Mouse (Mus musculus): ENCODE data around the gene Pacsin1. TPM values are rescaled to one million over a fixed set of nuclear protein-coding genes. Genes with fewer than 3 reads are reported as not detected.
"Not testable (repeated sequence)": the region's sequence is repeated elsewhere in the genome, so short reads cannot be mapped to it uniquely, and the experiment has no call there.

Gene Pacsin1
- polyA plus RNA-seq, 1 experiment from 2014 or later: 1.4 TPM

DNA sequence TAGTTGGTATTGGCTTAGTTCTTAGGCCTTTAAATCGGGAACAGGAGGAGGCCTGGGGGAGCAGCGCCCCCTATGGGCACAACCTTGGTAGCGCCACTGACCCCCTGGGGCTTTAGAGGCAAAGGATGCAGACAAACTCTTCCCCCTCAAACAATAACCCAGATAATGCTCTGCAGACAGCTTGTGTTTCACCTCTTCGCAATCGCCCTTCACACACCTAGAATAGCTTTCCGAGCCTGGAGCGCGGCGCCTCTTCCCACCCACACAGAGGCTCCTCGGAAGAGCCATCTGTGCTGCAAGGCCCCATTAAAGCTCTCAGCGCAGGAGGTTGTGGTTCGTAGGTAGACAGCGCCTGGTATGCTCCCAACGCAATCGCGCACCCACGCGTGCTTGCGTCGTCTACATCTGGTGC lies 16.4 kb upstream of the Pacsin1 start:
- DNase-seq (ENCODE audit: low spot score) (peak; percentile 39), ATAC-seq (ENCODE audit: low FRiP score, low TSS enrichment) (no peak)
- WGBS: 82% methylated on average over 20 of the region's 20 CpGs
- H3K4me1 ChIP-seq (replicated peaks; ENCODE audit: control insufficient read depth, insufficient read depth): no peaks in the 10 kb centered on the region
- H3K4me3 ChIP-seq (ENCODE audit: low read depth, low read length): no peak overlapping the region
- no peaks in the 10 kb centered on the region for H3K9me3 ChIP-seq (ENCODE audit: control insufficient read depth, low read length)
- no peaks in the 10 kb centered on the region for H3K27me3 ChIP-seq (ENCODE audit: control insufficient read depth, insufficient read depth, low read length)
- H3K4me2 ChIP-seq (replicated peaks; ENCODE audit: low read depth): no peak overlapping the region
- TF ChIP-seq CTCF (IDR thresholded peaks at IDR 0.05; ENCODE audit: low read depth) (peak; percentile 57), EP300 (optimal IDR thresholded peaks at IDR 0.05) (no peak)
- H3K36me3 ChIP-seq (ENCODE audit: control insufficient read depth, insufficient read depth, low read length): no peaks in the 10 kb centered on the region
- H3K9ac ChIP-seq (ENCODE audit: low read length): no peak overlapping the region
- no peak overlapping the region for H3K27ac ChIP-seq (replicated peaks)

DNA sequence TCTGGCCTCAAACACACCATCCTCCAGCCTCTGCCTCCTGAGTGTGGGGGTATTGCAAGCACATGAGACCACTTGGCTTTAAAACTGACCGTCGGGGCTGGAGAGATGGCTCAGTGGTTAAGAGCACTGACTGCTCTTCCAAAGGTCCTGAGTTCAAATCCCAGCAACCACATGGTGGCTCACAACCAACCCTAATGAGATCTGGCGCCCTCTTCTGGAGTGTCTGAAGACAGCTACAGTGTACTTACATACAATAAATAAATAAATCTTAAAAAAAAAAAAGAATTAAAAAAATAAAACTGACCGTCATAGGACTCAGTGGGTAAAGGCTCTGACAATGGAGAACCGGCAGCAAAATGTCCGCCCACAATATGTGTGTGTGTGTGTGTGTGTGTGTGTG lies 15.5 kb upstream of the Pacsin1 start:
- not testable (repeated sequence) for H3K36me3 ChIP-seq (ENCODE audit: control insufficient read depth, insufficient read depth, low read length); H3K9me3 ChIP-seq (ENCODE audit: control insufficient read depth, low read length); H3K27ac ChIP-seq (replicated peaks); H3K4me1 ChIP-seq (replicated peaks; ENCODE audit: control insufficient read depth, insufficient read depth); H3K4me2 ChIP-seq (replicated peaks; ENCODE audit: low read depth); DNase-seq (ENCODE audit: low spot score); ATAC-seq (ENCODE audit: low FRiP score, low TSS enrichment); H3K27me3 ChIP-seq (ENCODE audit: control insufficient read depth, insufficient read depth, low read length); H3K4me3 ChIP-seq (ENCODE audit: low read depth, low read length); H3K9ac ChIP-seq (ENCODE audit: low read length)
- WGBS: 91% methylated on average over 6 of the region's 6 CpGs
- peak; percentile 23; the same call in 1 of the 2 replicates for TF ChIP-seq CTCF (IDR thresholded peaks at IDR 0.05; ENCODE audit: low read depth)

DNA sequence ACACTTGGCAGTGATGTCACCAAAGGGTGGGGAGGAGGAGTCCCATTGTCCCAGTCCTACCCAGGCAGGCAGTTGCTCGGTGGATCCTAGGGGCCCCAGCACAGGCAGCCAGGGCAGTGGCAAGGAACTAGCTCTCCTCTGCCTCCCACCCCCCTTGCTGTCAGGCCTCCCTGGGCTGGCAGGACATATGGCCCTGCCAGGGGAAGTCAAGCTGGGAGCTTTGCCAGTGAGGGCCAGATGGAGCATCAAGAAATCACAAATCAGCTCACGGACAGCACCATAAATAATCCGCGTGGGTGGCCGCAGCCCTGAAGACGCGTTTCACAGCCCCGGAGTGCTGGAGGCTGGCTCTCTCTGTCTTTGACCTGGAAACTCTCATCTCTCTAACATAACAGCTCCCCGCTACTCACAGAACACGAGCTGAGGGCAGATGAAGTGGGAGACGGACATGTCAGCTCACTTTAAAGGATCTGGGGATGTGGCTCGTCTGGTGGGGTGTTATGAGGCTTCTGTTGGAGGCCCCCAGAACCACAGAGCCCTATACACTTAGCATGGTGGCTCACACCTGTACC lies 12.7 kb upstream of the Pacsin1 start:
- no peak for DNase-seq (ENCODE audit: low spot score)
- no peak for TF ChIP-seq EP300 (optimal IDR thresholded peaks at IDR 0.05)
- no peak for TF ChIP-seq CTCF (IDR thresholded peaks at IDR 0.05; ENCODE audit: low read depth)

DNA sequence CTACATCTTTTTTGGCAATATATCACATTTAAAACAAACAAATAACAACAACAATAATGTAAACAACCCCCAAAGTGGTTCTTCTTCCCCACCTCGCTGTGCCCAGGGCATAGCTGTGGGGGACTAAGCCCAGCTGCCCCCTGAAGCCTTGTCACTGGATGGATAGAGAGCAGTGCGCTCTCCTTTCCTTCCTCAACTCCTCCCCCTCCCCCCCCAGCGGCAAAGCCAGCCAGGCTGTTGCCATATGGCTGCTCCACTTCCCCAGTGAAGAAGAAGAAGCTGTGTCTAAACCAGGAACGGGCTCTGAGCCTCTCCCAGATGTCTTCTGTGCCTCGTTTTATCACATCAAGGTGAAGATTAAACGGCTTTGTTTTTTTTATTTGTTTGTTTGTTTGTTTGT lies 12.2 kb upstream of the Pacsin1 start:
- no peaks in the 10 kb centered on the region for H3K4me1 ChIP-seq (replicated peaks; ENCODE audit: control insufficient read depth, insufficient read depth)
- no peaks in the 10 kb centered on the region; the same call in 1 of the 2 replicates for H3K27me3 ChIP-seq (ENCODE audit: control insufficient read depth, insufficient read depth, low read length)
- no peak overlapping the region for H3K27ac ChIP-seq (replicated peaks)
- no peaks in the 10 kb centered on the region for H3K9me3 ChIP-seq (ENCODE audit: control insufficient read depth, low read length)
- no peaks in the 10 kb centered on the region for H3K36me3 ChIP-seq (ENCODE audit: control insufficient read depth, insufficient read depth, low read length)
- DNase-seq (ENCODE audit: low spot score) (no peak), ATAC-seq (ENCODE audit: low FRiP score, low TSS enrichment) (no peak)
- WGBS: 32% methylated on average over 6 of the region's 6 CpGs
- no peak for TF ChIP-seq CTCF (IDR thresholded peaks at IDR 0.05; ENCODE audit: low read depth)
- no peak for TF ChIP-seq EP300 (optimal IDR thresholded peaks at IDR 0.05)
- no peak overlapping the region for H3K4me2 ChIP-seq (replicated peaks; ENCODE audit: low read depth)
- H3K4me3 ChIP-seq (ENCODE audit: low read depth, low read length): no peak overlapping the region
- no peak overlapping the region; the same call in 1 of the 2 replicates for H3K9ac ChIP-seq (ENCODE audit: low read length)

More for the DNA sequence above, 12.7 kb upstream of the Pacsin1 start:
- no peaks in the 10 kb centered on the region; the same call in 1 of the 2 replicates for H3K27me3 ChIP-seq (ENCODE audit: control insufficient read depth, insufficient read depth, low read length)
- no peaks in the 10 kb centered on the region for H3K4me1 ChIP-seq (replicated peaks; ENCODE audit: control insufficient read depth, insufficient read depth)
- peak; percentile 44; the same call in 1 of the 2 replicates for ATAC-seq (ENCODE audit: low FRiP score, low TSS enrichment)
- no peak overlapping the region; the same call in 1 of the 2 replicates for H3K9ac ChIP-seq (ENCODE audit: low read length)
- no peak overlapping the region for H3K4me3 ChIP-seq (ENCODE audit: low read depth, low read length)
- H3K9me3 ChIP-seq (ENCODE audit: control insufficient read depth, low read length): no peaks in the 10 kb centered on the region
- H3K36me3 ChIP-seq (ENCODE audit: control insufficient read depth, insufficient read depth, low read length): no peaks in the 10 kb centered on the region
- no peak overlapping the region for H3K4me2 ChIP-seq (replicated peaks; ENCODE audit: low read depth)
- no peak overlapping the region for H3K27ac ChIP-seq (replicated peaks)
- 15% methylated on average over 12 of the region's 12 CpGs for WGBS

DNA sequence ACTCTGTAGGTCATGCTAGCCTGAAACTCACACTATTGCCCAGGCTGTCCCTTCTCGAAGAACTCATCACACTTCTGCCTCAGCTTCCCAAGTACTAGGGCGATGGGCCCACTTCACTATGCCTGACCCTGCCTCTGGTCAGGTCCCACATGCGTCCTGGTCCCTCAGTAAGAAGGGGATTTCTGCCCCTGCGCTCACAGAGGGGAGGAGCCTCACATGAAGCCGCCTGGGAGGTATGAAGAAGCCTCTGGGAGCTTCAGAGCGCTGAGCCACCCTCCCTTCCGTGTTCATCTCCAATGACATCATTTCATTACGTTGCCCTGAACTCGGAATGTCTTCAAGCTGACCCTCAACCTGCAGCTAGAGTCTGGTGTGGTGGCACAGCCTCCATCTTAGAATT lies 11.6 kb upstream of the Pacsin1 start:
- TF ChIP-seq CTCF (IDR thresholded peaks at IDR 0.05; ENCODE audit: low read depth) (no peak), EP300 (optimal IDR thresholded peaks at IDR 0.05) (no peak)
- DNase-seq (ENCODE audit: low spot score) (no peak), ATAC-seq (ENCODE audit: low FRiP score, low TSS enrichment) (no peak)
- H3K4me3 ChIP-seq (ENCODE audit: low read depth, low read length): no peak overlapping the region
- no peaks in the 10 kb centered on the region for H3K36me3 ChIP-seq (ENCODE audit: control insufficient read depth, insufficient read depth, low read length)
- 82% methylated on average over 9 of the region's 9 CpGs for WGBS
- no peaks in the 10 kb centered on the region for H3K9me3 ChIP-seq (ENCODE audit: control insufficient read depth, low read length)
- no peak overlapping the region for H3K27ac ChIP-seq (replicated peaks)
- no peaks in the 10 kb centered on the region for H3K4me1 ChIP-seq (replicated peaks; ENCODE audit: control insufficient read depth, insufficient read depth)
- H3K4me2 ChIP-seq (replicated peaks; ENCODE audit: low read depth): no peak overlapping the region
- H3K9ac ChIP-seq (ENCODE audit: low read length): no peak overlapping the region
- H3K27me3 ChIP-seq (ENCODE audit: control insufficient read depth, insufficient read depth, low read length): no peaks in the 10 kb centered on the region; the same call in 1 of the 2 replicates

DNA sequence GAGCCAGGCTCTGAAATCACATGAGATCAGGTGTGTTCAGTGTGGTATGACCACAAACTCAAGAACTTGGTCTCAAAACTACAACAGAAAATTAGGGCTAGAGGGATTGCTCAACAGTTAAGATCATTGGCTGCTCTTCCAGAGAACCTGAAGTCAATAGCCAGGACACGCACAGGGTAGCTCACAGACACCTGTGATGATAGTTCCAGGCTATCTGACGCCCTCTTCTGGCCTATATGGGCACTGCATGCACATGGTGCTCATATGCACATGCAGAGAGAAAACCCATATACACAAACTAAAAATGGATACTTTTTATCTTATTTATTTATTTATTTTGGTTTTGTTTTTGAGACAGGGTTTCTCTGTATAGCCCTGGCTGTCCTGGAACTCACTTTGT lies 10.7 kb upstream of the Pacsin1 start:
- Histone ChIP-seq H3K27ac (replicated peaks) (no peak overlapping the region), H3K4me3 (ENCODE audit: low read depth, low read length) (no peak overlapping the region), H3K4me2 (replicated peaks; ENCODE audit: low read depth) (no peak overlapping the region), H3K9me3 (ENCODE audit: control insufficient read depth, low read length) (no peaks in the 10 kb centered on the region), H3K4me1 (replicated peaks; ENCODE audit: control insufficient read depth, insufficient read depth) (no peaks in the 10 kb centered on the region), H3K36me3 (ENCODE audit: control insufficient read depth, insufficient read depth, low read length) (no peaks in the 10 kb centered on the region), H3K9ac (ENCODE audit: low read length) (no peak overlapping the region), H3K27me3 (ENCODE audit: control insufficient read depth, insufficient read depth, low read length) (no peaks in the 10 kb centered on the region; the same call in 1 of the 2 replicates)
- peak; percentile 41 for TF ChIP-seq CTCF (IDR thresholded peaks at IDR 0.05; ENCODE audit: low read depth)
- no peak for TF ChIP-seq EP300 (optimal IDR thresholded peaks at IDR 0.05)
- ATAC-seq (ENCODE audit: low FRiP score, low TSS enrichment): no peak
- 47% methylated on average over 2 of the region's 2 CpGs for WGBS
- DNase-seq (ENCODE audit: low spot score): no peak

All from stomach, postnatal 0 days (tissue).